Mouse (Mus musculus) splenic B cell, adult 2 months (primary cell): ENCODE data around the gene Clic6.
"Not testable (repeated sequence)": the region's sequence is repeated elsewhere in the genome, so short reads cannot be mapped to it uniquely, and the experiment has no call there.

ENCODE experiments used
- DNase-seq: peaks from one replicate; pipeline ENCODE4 v3.0.0-alpha.2; 2011; ENCODE audit warnings: low read depth, low spot score
- H3K27me3 ChIP-seq: 2 replicates; pipeline ENCODE4 v1.6.1; 2012; ENCODE audit warnings: mild to moderate bottlenecking, low read length, moderate library complexity, mixed read lengths; ENCODE audit not compliant: control insufficient read depth, poor library complexity, insufficient read depth, severe bottlenecking
- H3K36me3 ChIP-seq: 2 replicates; pipeline ENCODE4 v1.6.1; 2012; ENCODE audit warnings: mild to moderate bottlenecking, low read length, moderate library complexity, mixed read lengths; ENCODE audit not compliant: control insufficient read depth, poor library complexity, insufficient read depth, severe bottlenecking

Clic6 gene

GRCm38 (mm10) chr16:92489356-92489755 lies 3.8 kb downstream of the Clic6 start:
- no peaks in the 10 kb centered on the region for H3K36me3 ChIP-seq
- DNase-seq = no peak

DNA sequence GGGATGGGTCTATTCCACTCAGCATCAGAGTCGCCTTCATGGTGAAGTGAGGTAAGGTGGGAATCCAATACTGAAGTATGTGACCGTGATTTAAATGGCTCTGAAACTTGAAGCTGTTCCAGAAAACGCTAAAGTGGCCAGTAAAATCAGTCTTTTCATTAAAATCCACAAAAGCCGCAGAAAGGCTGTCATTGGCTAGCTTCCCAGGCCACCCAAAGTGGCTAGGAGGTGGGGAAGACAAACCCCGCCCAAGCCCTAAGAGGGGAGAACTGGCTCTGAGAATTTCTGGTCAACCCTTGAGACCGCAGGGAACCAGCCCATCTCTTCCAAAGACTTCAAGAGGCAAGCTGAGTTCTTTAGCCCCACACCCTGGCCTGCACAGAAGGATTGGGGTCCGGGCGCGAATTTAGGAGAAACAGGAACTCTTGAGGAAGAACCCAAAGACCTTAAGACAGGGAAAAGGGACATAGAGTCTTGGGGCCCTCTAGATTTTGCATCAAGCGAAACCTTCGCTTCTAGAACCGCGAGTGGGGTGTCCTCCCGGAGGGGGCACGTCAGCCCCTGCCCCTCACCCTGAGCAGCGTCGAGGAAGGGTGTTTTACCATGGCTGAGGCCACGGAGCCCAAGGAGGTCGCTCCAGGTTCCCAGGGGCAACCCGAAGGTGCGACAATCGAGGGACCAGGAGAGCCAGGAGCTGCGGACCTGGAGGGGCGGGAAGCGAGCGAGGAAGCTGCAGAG lies 12.5 kb downstream of the Clic6 start:
- Histone ChIP-seq H3K36me3 (no peaks in the 10 kb centered on the region), H3K27me3 (no peaks in the 10 kb centered on the region)
- DNase-seq = no peak

More at GRCm38 (mm10) chr16:92489356-92489755, 3.8 kb downstream of the Clic6 start:
- H3K27me3 ChIP-seq = no peaks in the 10 kb centered on the region

DNA sequence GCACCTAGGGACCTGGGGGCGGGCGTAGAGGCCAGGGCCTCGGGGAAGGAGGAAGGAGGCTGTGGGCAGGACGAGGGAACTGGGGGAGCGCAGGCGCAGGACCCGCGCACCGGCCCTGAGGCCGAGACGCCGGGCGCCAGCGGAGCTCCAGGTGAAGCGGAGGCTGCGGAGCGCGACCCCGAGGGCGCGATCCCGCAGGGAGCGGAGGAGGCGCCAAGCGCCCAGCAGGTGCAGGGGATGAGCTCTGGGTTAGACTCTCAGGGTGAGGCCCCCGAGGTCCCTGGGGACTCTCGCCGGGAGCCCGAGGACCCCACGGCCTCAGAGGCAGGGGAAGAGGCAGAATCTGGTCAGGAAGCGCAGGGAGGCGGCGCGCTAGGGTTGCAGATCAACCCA lies 13.0 kb downstream of the Clic6 start:
- no peaks in the 10 kb centered on the region for H3K36me3 ChIP-seq
- DNase-seq = no peak

DNA sequence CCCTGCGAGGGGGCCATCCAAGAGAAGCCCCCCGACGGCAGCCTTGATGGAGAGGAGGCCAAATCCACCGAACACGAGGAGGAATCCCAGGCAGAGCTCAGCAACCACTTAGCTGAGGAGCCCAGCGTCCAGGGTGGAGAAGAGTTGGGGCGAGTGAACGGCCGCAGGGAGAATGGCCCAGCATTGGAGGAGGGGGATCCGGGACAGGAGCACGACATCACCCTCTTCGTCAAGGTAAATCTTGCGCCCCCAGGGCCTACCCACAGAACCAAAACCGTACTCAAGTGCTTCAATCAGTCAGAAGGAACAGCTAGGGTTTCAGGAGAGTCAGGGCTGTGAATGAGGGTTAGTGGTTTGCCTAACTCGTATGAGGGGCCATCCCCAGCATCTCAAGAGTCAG lies 13.8 kb downstream of the Clic6 start:
- Histone ChIP-seq H3K27me3 (no peaks in the 10 kb centered on the region), H3K36me3 (no peaks in the 10 kb centered on the region)
- DNase-seq = no peak

More for the DNA sequence above, 13.0 kb downstream of the Clic6 start:
- H3K27me3 ChIP-seq = no peaks in the 10 kb centered on the region

DNA sequence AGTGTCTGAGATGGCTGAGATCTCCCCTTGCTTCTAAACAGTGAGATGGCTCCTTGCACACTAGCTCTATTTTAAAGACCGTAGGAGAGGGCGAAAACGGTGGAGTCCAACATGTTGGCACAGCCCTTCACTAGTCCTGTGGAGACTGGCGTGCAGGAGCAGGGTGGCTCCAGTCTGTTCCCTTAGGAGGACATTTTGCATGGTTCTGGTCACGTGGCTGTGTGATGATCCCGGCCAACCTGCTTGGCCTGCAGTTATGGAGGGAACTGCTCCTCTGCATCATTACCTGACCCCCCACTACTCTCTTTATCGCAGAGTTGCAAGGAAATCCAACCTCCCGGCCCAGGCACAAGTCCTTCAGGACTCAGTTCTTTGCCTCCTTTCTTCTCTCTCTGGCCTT lies 15.0 kb downstream of the Clic6 start:
- H3K27me3 ChIP-seq = no peaks in the 10 kb centered on the region
- no peaks in the 10 kb centered on the region for H3K36me3 ChIP-seq
- no peak for DNase-seq

DNA sequence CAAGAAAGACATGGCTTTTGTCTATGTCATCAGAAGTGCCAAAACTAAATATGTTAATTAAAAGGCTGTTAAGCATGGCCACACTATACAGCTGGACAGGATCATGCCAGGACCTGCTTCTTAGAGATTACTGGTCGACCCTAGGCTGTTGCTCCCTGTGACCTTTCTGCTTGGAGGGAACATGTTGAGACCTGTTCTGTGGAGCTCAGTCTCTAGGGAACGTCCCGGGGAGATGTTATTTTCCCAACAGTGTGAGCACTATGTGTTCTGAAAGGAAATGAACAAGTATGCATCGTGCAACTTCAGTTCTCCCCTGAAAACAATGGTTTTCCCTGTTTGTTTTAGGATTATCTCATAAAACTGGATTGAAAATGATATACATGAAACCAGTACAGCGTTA lies 17.6 kb downstream of the Clic6 start:
- no peak for DNase-seq

DNA sequence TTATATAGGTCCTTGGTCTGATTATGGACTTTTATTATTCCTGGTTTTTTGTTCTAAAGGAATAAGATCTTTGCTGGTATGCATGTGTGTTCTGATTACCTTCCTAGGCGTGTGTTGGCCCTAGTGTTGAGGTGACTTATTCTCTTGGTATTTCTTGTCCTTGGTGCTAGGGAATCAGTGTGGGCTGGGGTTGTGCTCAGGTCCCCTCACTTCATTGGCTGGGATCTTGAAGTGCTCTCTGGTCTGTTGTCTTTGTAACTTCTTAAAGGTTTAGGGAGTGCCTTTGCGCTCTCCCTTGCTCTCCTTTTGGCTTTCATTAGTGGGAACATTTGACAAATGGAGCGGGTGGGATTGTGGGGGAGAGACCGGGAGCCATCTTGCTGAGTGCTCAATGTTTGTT lies 22.0 kb downstream of the Clic6 start:
- no peak for DNase-seq
- Histone ChIP-seq H3K36me3 (no peaks in the 10 kb centered on the region), H3K27me3 (no peaks in the 10 kb centered on the region)

More for the DNA sequence above, 17.6 kb downstream of the Clic6 start:
- no peaks in the 10 kb centered on the region for H3K27me3 ChIP-seq
- H3K36me3 ChIP-seq = no peaks in the 10 kb centered on the region

- DNase-seq = no peak
- H3K36me3 ChIP-seq = no peaks in the 10 kb centered on the region
- H3K27me3 ChIP-seq = no peaks in the 10 kb centered on the region
Observed at GRCm38 (mm10) chr16:92510835-92511772, 25.6 kb downstream of the Clic6 start.

DNA sequence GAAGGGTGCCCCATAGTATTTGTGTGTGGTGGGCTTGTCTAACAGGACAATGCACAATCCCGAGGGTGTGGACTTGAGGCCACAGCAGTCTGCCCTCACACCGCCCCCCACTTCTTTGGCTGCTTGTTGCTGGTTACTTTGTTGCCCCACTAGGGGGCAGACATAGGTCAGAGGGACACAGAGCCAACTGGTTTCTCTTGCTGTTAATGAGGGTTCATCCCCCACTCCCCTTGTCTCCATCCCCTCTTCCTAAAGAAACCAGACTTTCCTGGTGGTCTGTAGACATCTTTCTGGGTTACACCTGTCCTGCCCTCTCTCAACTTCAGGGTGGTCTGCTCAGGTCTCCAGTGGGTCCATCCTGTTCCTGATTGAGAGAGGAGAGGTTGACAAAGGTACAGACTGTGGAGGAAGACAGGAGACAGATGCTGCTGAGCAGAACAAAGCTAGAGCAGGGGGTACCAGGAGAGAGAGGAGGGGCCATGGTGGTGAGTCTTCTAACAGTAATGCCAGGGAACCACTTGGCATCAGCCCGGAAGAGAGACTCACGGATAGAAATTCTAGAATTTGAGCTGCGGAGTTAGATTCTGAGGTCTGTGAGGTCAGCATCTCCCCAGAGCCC lies 26.3 kb downstream of the Clic6 start:
- peak; percentile 40 for DNase-seq
- no peaks in the 10 kb centered on the region for H3K27me3 ChIP-seq
- no peaks in the 10 kb centered on the region for H3K36me3 ChIP-seq

DNA sequence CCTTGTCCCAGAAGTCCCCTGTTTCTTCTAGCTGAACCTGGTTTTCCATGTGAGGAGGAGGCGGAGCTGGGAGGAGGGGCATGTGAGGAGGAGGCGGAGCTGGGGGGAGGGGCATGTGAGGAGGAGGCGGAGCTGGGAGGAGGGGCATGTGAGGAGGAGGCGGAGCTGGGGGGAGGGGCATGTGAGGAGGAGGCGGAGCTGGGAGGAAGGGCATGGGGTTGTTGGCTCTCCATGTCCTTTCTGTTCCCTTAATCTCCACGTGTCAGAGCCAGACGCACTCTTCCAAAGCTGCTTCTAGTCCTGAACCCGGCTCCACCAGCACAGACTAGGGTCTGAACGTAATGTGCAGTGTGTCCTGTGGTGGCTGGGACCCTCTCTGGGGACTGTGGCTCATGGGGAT lies 29.4 kb downstream of the Clic6 start:
- DNase-seq, H3K36me3 ChIP-seq, H3K27me3 ChIP-seq: not testable (repeated sequence)

- DNase-seq = no peak
- Histone ChIP-seq H3K27me3 (no peaks in the 10 kb centered on the region), H3K36me3 (no peaks in the 10 kb centered on the region)
Observed at GRCm38 (mm10) chr16:92516139-92516538, 30.6 kb downstream of the Clic6 start.

GRCm38 (mm10) chr16:92518718-92519117 lies 33.2 kb downstream of the Clic6 start:
- DNase-seq = no peak
- H3K36me3 ChIP-seq = no peaks in the 10 kb centered on the region

DNA sequence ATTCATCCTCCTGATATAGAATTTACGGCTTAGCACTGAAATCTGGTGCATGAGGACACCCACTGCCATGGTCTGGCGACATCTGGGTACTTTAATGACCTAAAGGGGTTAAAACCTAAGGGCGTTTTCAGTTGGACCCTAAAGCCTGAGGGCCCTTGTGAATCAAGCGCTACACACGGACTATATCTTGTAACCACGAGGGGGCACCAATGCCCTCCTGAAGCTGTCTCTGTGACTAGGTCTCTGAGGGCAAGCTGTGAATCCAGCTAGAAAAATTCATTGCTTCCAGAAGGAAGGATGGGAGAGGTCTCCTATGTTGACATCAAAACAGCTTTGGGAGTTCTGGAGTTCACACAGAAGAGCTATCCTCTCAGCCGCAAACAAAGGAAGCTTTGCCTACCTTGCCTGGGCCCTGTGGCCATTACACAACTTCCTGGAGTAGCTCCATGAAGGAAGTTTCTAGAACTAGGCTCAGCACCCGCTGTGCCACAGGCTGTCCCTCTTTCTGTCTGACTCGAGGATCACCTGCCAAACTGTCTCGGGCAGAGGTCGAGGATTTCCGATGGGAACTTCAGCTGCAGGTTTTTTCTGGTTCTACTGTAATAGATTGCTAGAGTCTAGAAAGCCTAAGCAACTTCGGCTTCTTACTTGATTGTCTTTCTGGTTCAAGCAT lies 34.4 kb downstream of the Clic6 start:
- DNase-seq = peak; percentile 51
- no peaks in the 10 kb centered on the region for H3K27me3 ChIP-seq
- H3K36me3 ChIP-seq = no peaks in the 10 kb centered on the region

More at GRCm38 (mm10) chr16:92518718-92519117, 33.2 kb downstream of the Clic6 start:
- no peaks in the 10 kb centered on the region for H3K27me3 ChIP-seq

DNA sequence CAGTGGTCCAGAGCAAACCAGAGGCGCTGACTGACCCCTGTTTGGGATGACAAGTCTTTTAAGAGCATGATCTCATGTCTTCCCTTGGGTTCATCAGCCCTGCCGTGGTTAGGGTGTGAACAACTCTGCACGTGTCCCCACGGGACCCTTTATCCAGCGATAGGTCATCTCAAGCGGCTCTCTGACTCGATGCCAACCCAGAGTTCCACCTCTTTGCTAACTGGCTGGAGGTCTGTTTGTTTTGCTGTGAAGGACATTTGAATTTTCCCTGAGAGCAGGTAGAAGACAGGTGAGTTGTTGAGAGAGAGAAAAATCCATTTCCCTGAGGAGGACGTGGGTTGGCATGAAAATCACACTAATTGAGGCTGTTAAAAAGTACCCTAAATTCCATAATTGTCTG lies 37.8 kb downstream of the Clic6 start:
- H3K27me3 ChIP-seq = no peaks in the 10 kb centered on the region
- no peak for DNase-seq
- no peaks in the 10 kb centered on the region for H3K36me3 ChIP-seq
